ENCODE assay signal across 10 mouse cellular contexts in the genomic region with DNA sequence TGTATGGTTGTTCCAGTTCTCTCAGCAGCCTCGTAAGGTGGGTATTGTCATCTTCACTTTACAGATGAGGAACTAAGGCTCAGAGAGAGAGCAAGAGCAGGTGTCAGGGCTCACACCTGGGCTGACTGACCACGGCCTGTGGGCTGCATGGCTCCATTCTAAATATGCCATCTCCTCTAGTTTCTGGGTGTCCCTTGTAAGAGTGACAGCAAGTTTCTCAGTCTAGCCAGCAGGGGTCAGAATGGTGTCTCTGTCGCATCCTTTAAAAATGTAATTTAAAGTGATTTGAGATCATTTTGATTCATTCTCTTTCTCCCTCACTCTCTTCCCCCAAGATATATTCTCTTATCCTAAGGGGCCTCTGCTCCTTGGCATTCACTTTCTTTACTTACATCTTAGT. TPM values are rescaled to one million over a fixed set of nuclear protein-coding genes. Genes with fewer than 3 reads are reported as not detected.
DNase-seq lines count a peak whose midpoint lies in the region; ATAC-seq lines count a peak whose summit lies in the region.
"Had no signal": no experiment of that assay in that cellular context is flagged by ENCODE, and none has a peak within 500 bp of the region (broad histone marks: within the 10 kb centered on the region; RNA-seq: fewer than 3 reads in every experiment).

No protein-coding gene starts in this region.

- peak; percentile 42 to 68; a peak in 3 of 4 replicates for ATAC-seq in hematopoietic stem cell, adult 5-6 weeks (replicated peaks in 1 of 2; ENCODE audit: insufficient read depth in 1 of 2, low FRiP score in 2 of 2, low TSS enrichment in 1 of 2, low read depth in 1 of 2, poor library complexity in 2 of 2, severe bottlenecking in 2 of 2)
- ATAC-seq in inflammation-experienced regulatory T-cells, adult 6 months, result no peak
- no peak for ATAC-seq in midbrain, embryonic 13.5 days

- no peak overlapping the region for H3K4me2 ChIP-seq in midbrain, embryonic 13.5 days (replicated peaks)
- H3K4me2 ChIP-seq: embryonic facial prominence, embryonic 12.5 days; limb, embryonic 12.5 days had no signal

- H3K4me3 ChIP-seq in midbrain, embryonic 13.5 days (replicated peaks), result no peak overlapping the region
- H3K4me3 ChIP-seq: embryonic facial prominence, embryonic 12.5 days; limb, embryonic 12.5 days had no signal

- no peak overlapping the region for H3K9ac ChIP-seq in midbrain, embryonic 13.5 days (replicated peaks)
- H3K9ac ChIP-seq: embryonic facial prominence, embryonic 12.5 days; limb, embryonic 12.5 days had no signal

- peak; percentile 29 for DNase-seq in adrenal gland, postnatal 14 days
- DNase-seq in adrenal gland, postnatal 10 days, result no peak
- DNase-seq in kidney, postnatal 4 days, result peak; percentile 12 to 18
- no peak for DNase-seq in kidney, adult 11 months
- DNase-seq in A20 (ENCODE audit: low read depth, low spot score), result peak; percentile 56

- H3K36me3 ChIP-seq in midbrain, embryonic 13.5 days, result peaks cover 26% of the 10 kb centered on the region

- H3K27ac ChIP-seq in midbrain, embryonic 13.5 days, result no peak overlapping the region
- H3K27ac ChIP-seq: embryonic facial prominence, embryonic 12.5 days; limb, embryonic 12.5 days had no signal

- WGBS in midbrain, embryonic 13.5 days, result 71% methylated on average over 3 of the region's 3 CpGs

- H3K4me1 ChIP-seq in midbrain, embryonic 13.5 days (replicated peaks), result 0 out of 2 replicates have a peak, but pooled peaks cover 3% of the 10 kb centered on the region
- H3K4me1 ChIP-seq: embryonic facial prominence, embryonic 12.5 days had no signal

- no peaks in the 10 kb centered on the region for H3K9me3 ChIP-seq in midbrain, embryonic 13.5 days
- H3K9me3 ChIP-seq: embryonic facial prominence, embryonic 12.5 days; limb, embryonic 12.5 days had no signal

- H3K27me3 ChIP-seq in midbrain, embryonic 13.5 days, result no peaks in the 10 kb centered on the region
- H3K27me3 ChIP-seq: embryonic facial prominence, embryonic 12.5 days; limb, embryonic 12.5 days had no signal

RNA-seq across cellular contexts. Expression of a gene that starts 47.6 kb away (rescaled TPM):
- 48.4 and 54.3 TPM in 2 replicates for total RNA-seq in adrenal gland, postnatal 14 days (2021)
- total RNA-seq in adrenal gland, postnatal 10 days (2021), result 10 to 100 TPM; 37.7 to 53.8 TPM
- total RNA-seq in hematopoietic stem cell, adult 5-6 weeks (2017), result 49.2 and 65.2 TPM in 2 replicates
- 10 to 100 TPM; 29.8 to 63.7 (median 62.7) TPM for polyA plus RNA-seq in inflammation-experienced regulatory T-cells, adult 6 months (2017; shearing (Covaris generic))
- polyA plus RNA-seq in midbrain, embryonic 13.5 days (2015; fragmentation: Nextera tagmentation; extraction: Ambion mirVana), result 36.8 and 41.1 TPM in 2 replicates

RNA-seq across cellular contexts. Expression of a gene that starts 51.7 kb away (rescaled TPM):
- 50.4 and 53.0 TPM in 2 replicates for total RNA-seq in adrenal gland, postnatal 14 days (2021)
- total RNA-seq in adrenal gland, postnatal 10 days (2021), result 10 to 100 TPM; 44.2 to 48.6 TPM
- 15.6 and 16.3 TPM in 2 replicates for total RNA-seq in hematopoietic stem cell, adult 5-6 weeks (2017)
- 1 to 10 TPM; 1.5 to 2.5 (median 1.8) TPM for polyA plus RNA-seq in inflammation-experienced regulatory T-cells, adult 6 months (2017; shearing (Covaris generic))
- 21.8 and 23.6 TPM in 2 replicates for polyA plus RNA-seq in midbrain, embryonic 13.5 days (2015; fragmentation: Nextera tagmentation; extraction: Ambion mirVana)

Comparison
In these comparisons a context has a peak if more than half of its experiments do, and no peak if none do; other contexts are left out.
1. DNase-seq: peak in adrenal gland, postnatal 14 days (single experiment), kidney, postnatal 4 days (2 of 2) and A20 (single experiment); none in adrenal gland, postnatal 10 days (single experiment) and kidney, adult 11 months (single experiment).
2. ATAC-seq: peak in hematopoietic stem cell, adult 5-6 weeks (2 of 2); none in inflammation-experienced regulatory T-cells, adult 6 months (single experiment) and midbrain, embryonic 13.5 days (single experiment).